In genomic region chr1:131284167-131284566, GRCm38 (mm10) we compare ENCODE assay signal across 18 mouse cellular contexts. TPM values are rescaled to one million over a fixed set of nuclear protein-coding genes. Genes with fewer than 3 reads are reported as not detected.
DNase-seq lines count a peak whose midpoint lies in the region; ATAC-seq and TF ChIP-seq lines count a peak whose summit lies in the region.
"Had no signal": no experiment of that assay in that cellular context is flagged by ENCODE, and none has a peak within 500 bp of the region (broad histone marks: within the 10 kb centered on the region; RNA-seq: fewer than 3 reads in every experiment).

No protein-coding gene starts in this region.

- H3K9ac ChIP-seq in forebrain, embryonic 16.5 days (replicated peaks; ENCODE audit: low read depth, low read length): no peak overlapping the region
- H3K9ac ChIP-seq: liver, embryonic 15.5 days had no signal

- no peaks in the 10 kb centered on the region; the same call in none of the 2 replicates for H3K36me3 ChIP-seq in forebrain, embryonic 16.5 days (ENCODE audit: control insufficient read depth, insufficient read depth)
- H3K36me3 ChIP-seq in myocyte (ENCODE audit: control insufficient read depth, insufficient read depth): peaks cover 17% of the 10 kb centered on the region

- H3K79me2 ChIP-seq in myocyte (ENCODE audit: control insufficient read depth, insufficient read depth): no peaks in the 10 kb centered on the region

- no peak overlapping the region for H3K4me3 ChIP-seq in forebrain, embryonic 16.5 days (replicated peaks; ENCODE audit: low read length)
- H3K4me3 ChIP-seq in myocyte: no peak overlapping the region
- H3K4me3 ChIP-seq: liver, embryonic 15.5 days had no signal

- no peak overlapping the region for H3K27ac ChIP-seq in forebrain, embryonic 16.5 days (ENCODE audit: low read length)
- H3K27ac ChIP-seq: kidney, postnatal 0 days; liver, embryonic 15.5 days; stomach, postnatal 0 days had no signal

- H3ac ChIP-seq in myocyte (ENCODE audit: control insufficient read depth, insufficient read length): no peak overlapping the region

- H3K27me3 ChIP-seq in forebrain, embryonic 16.5 days (replicated peaks; ENCODE audit: control insufficient read depth, insufficient read depth, low read length): no peaks in the 10 kb centered on the region
- H3K27me3 ChIP-seq in myocyte (ENCODE audit: control insufficient read depth, insufficient read depth, insufficient read length): no peaks in the 10 kb centered on the region
- H3K27me3 ChIP-seq: liver, embryonic 15.5 days had no signal

- peak; percentile 53 for ATAC-seq in forebrain, embryonic 16.5 days
- ATAC-seq: intestine, postnatal 0 days had no signal

- H3K4me1 ChIP-seq in forebrain, embryonic 16.5 days (replicated peaks; ENCODE audit: control insufficient read depth, insufficient read depth, low read length): no peaks in the 10 kb centered on the region

- DNase-seq in cerebellum, postnatal 14 days: peak; percentile 34 to 45
- DNase-seq in cerebellum, adult 11-12 months: no peak
- peak; percentile 39 for DNase-seq in left cerebral cortex, postnatal 4 days
- no peak for DNase-seq in left cerebral cortex, adult 9 months (ENCODE audit: low spot score in 2 of 2)
- no peak for DNase-seq in kidney, postnatal 4 days
- no peak for DNase-seq in left cerebral cortex, adult 18-20 months (ENCODE audit: low spot score in 2 of 2)
- DNase-seq: adrenal gland, postnatal 10 days; cerebellum, adult 8-10 months; heart, adult 11 months; heart, postnatal 4 days; right cerebral cortex, postnatal 14 days; thymus, postnatal 36 days had no signal

- intact Hi-C loops in left cerebral cortex, postnatal 4 days (cut with DNase I): no loop called here

- H3K4me2 ChIP-seq in forebrain, embryonic 16.5 days (ENCODE audit: low read length): no peak overlapping the region
- H3K4me2 ChIP-seq in myocyte (ENCODE audit: low read depth): no peak overlapping the region
- H3K4me2 ChIP-seq: liver, embryonic 15.5 days had no signal

- WGBS in forebrain, embryonic 16.5 days: 43% methylated on average over 1 of the region's 1 CpGs

- H3K9me3 ChIP-seq in forebrain, embryonic 16.5 days (ENCODE audit: control insufficient read depth, low read length): no peaks in the 10 kb centered on the region
- H3K9me3 ChIP-seq: liver, embryonic 15.5 days had no signal

- no peak for TF ChIP-seq POLR2A in myocyte (IDR thresholded peaks at IDR 0.05; ENCODE audit: insufficient read length, low read depth)

TF ChIP-seq in myocyte, 11 proteins besides CTCF, POLR2A, EP300 and RAD21:
- no peak for TF ChIP-seq SRF (IDR thresholded peaks at IDR 0.05; ENCODE audit: control insufficient read depth, insufficient read length, low read depth)
- no peak for TF ChIP-seq TCF3 (IDR thresholded peaks at IDR 0.05; ENCODE audit: insufficient read length, low read depth)
- peak; percentile 22 for TF ChIP-seq POLR2AphosphoS2 (IDR thresholded peaks at IDR 0.05; ENCODE audit: insufficient read length, low read depth)
- no peak for TF ChIP-seq MYOG (IDR thresholded peaks at IDR 0.05; ENCODE audit: control insufficient read depth in 1 of 3, insufficient read depth in 1 of 3, insufficient read length in 2 of 3, low read depth in 2 of 3)
TF ChIP-seq in myocyte: peak in this region for 1.

RNA-seq across cellular contexts. Expression of gene Ikbke, which starts 4.8 kb away (rescaled TPM):
- 1 to 10 TPM; 3.7 to 3.9 TPM for total RNA-seq in left cerebral cortex, postnatal 4 days (2021)
- 0.40 and 0.91 TPM in 2 replicates for polyA plus RNA-seq in forebrain, embryonic 16.5 days (2015; fragmentation: Nextera tagmentation; extraction: Ambion mirVana)
- 1.7 TPM for polyA plus RNA-seq in myocyte (2012; fragmentation: generic; extraction: Trizol)
- 1 to 10 TPM; 1.5 to 1.8 TPM for total RNA-seq in left cerebral cortex, adult 18-20 months (2021)

RNA-seq across cellular contexts. Expression of gene Rassf5, which starts 39.1 kb away (rescaled TPM):
- total RNA-seq in left cerebral cortex, postnatal 4 days (2021): 10 to 100 TPM in 1 of 2 experiments, 1 to 10 TPM in 1; 9.9 to 10.3 TPM
- polyA plus RNA-seq in forebrain, embryonic 16.5 days (2015; fragmentation: Nextera tagmentation; extraction: Ambion mirVana): 1.9 and 2.5 TPM in 2 replicates
- polyA plus RNA-seq in myocyte (2012; fragmentation: generic; extraction: Trizol): 9.8 TPM
- 10 to 100 TPM; 27.7 to 28.1 TPM for total RNA-seq in left cerebral cortex, adult 18-20 months (2021)

Comparison
In these comparisons a context has a peak if more than half of its experiments do, and no peak if none do; other contexts are left out.
1. DNase-seq: peak in cerebellum, postnatal 14 days (2 of 2) and left cerebral cortex, postnatal 4 days (single experiment); none in cerebellum, adult 11-12 months (single experiment), left cerebral cortex, adult 9 months (0 of 2), kidney, postnatal 4 days (0 of 2) and left cerebral cortex, adult 18-20 months (0 of 2).